Mouse (Mus musculus): ENCODE results near the gene Ipo13. TPM values are rescaled to one million over a fixed set of nuclear protein-coding genes. Genes with fewer than 3 reads are reported as not detected.

Gene Ipo13
- total and polyA plus RNA-seq, 2 experiments from 2014 or later = 23.5 to 31.8 TPM

DNA sequence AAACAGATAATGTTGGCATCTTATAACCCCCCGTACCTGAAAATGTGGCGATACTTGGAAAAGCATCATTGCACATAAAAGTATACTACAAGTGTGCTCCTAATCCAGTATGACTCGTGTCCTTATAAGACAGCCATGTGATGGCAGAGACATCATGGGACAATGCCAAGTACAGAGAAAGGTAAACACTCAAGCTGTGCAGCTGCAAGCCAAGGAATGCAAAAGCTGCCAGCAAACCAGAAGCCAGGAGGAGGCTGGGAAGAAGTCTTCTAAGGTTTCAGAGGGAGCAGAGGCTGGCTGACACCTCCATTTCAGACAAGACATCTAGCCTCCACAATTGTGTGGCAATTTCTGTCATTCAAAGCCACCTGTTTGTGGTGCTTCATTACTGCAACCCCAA is 8.6 kb downstream of the Ipo13 start:
- no peak for DNase-seq (ENCODE audit: low spot score)
- Histone ChIP-seq H3K4me3 (ENCODE audit: low read depth, low read length) (no peak overlapping the region), H3K9ac (replicated peaks; ENCODE audit: low read depth, low read length) (no peak overlapping the region), H3K27me3 (ENCODE audit: control insufficient read depth, insufficient read depth, low read length) (no peaks in the 10 kb centered on the region), H3K27ac (ENCODE audit: low read depth) (no peak overlapping the region), H3K9me3 (replicated peaks; ENCODE audit: control insufficient read depth, low read length) (no peaks in the 10 kb centered on the region), H3K36me3 (replicated peaks; ENCODE audit: control insufficient read depth, insufficient read depth, low read length) (peaks cover 52% of the 10 kb centered on the region), H3K4me2 (ENCODE audit: low read depth, low read length) (no peak overlapping the region), H3K4me1 (ENCODE audit: control insufficient read depth, insufficient read depth) (peaks cover 13% of the 10 kb centered on the region; the same call in 1 of the 2 replicates)
- WGBS = 80% methylated on average over 3 of the region's 3 CpGs
- ATAC-seq (ENCODE audit: insufficient read depth, low read depth) = no peak
- TF ChIP-seq CTCF (IDR thresholded peaks at IDR 0.05; ENCODE audit: low read depth) (no peak), EP300 (IDR thresholded peaks at IDR 0.05; ENCODE audit: low read depth) (no peak)

- Histone ChIP-seq H3K4me3 (ENCODE audit: low read depth, low read length) (no peak overlapping the region), H3K36me3 (replicated peaks; ENCODE audit: control insufficient read depth, insufficient read depth, low read length) (peaks cover 59% of the 10 kb centered on the region), H3K4me1 (ENCODE audit: control insufficient read depth, insufficient read depth) (peaks cover 11% of the 10 kb centered on the region; the same call in 1 of the 2 replicates), H3K9ac (replicated peaks; ENCODE audit: low read depth, low read length) (no peak overlapping the region), H3K27me3 (ENCODE audit: control insufficient read depth, insufficient read depth, low read length) (no peaks in the 10 kb centered on the region), H3K9me3 (replicated peaks; ENCODE audit: control insufficient read depth, low read length) (no peaks in the 10 kb centered on the region), H3K27ac (ENCODE audit: low read depth) (no peak overlapping the region), H3K4me2 (ENCODE audit: low read depth, low read length) (no peak overlapping the region)
- TF ChIP-seq CTCF (IDR thresholded peaks at IDR 0.05; ENCODE audit: low read depth) = no peak
- TF ChIP-seq EP300 (IDR thresholded peaks at IDR 0.05; ENCODE audit: low read depth) = no peak
- ATAC-seq (ENCODE audit: insufficient read depth, low read depth) = no peak
- 87% methylated on average over 8 of the region's 8 CpGs for WGBS
- no peak for DNase-seq (ENCODE audit: low spot score)
These were observed 10.0 kb downstream of the Ipo13 start for GRCm38 (mm10) chr4:117904761-117905160.

DNA sequence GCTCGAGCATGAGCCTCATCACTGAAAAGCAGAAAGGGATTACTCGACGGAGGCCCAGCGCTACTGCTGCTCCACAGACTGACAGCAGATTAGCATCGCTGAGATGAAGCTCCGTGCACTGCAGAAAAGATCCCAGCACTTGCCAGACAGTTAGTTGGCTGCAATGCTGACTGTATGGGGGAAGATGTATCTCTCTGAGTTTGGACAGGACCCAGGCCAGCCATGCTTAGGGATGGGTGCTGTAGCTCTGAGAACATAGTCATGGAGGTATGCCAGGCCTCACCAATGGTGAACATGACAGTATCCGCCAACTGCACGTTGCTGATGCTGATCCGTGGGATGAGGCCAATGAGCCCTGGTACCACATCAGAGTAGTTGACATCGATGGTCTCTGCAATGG is 10.7 kb downstream of the Ipo13 start:
- H3K36me3 ChIP-seq (replicated peaks; ENCODE audit: control insufficient read depth, insufficient read depth, low read length) = peaks cover 66% of the 10 kb centered on the region
- H3K4me2 ChIP-seq (ENCODE audit: low read depth, low read length) = no peak overlapping the region
- DNase-seq (ENCODE audit: low spot score) (no peak), ATAC-seq (ENCODE audit: insufficient read depth, low read depth) (no peak)
- 91% methylated on average over 10 of the region's 10 CpGs for WGBS
- peaks cover 4% of the 10 kb centered on the region; the same call in 1 of the 2 replicates for H3K4me1 ChIP-seq (ENCODE audit: control insufficient read depth, insufficient read depth)
- H3K27me3 ChIP-seq (ENCODE audit: control insufficient read depth, insufficient read depth, low read length) = no peaks in the 10 kb centered on the region
- H3K9ac ChIP-seq (replicated peaks; ENCODE audit: low read depth, low read length) = no peak overlapping the region
- H3K27ac ChIP-seq (ENCODE audit: low read depth) = no peak overlapping the region
- no peak overlapping the region for H3K4me3 ChIP-seq (ENCODE audit: low read depth, low read length)
- H3K9me3 ChIP-seq (replicated peaks; ENCODE audit: control insufficient read depth, low read length) = no peaks in the 10 kb centered on the region
- TF ChIP-seq EP300 (IDR thresholded peaks at IDR 0.05; ENCODE audit: low read depth) = no peak
- no peak for TF ChIP-seq CTCF (IDR thresholded peaks at IDR 0.05; ENCODE audit: low read depth)

DNA sequence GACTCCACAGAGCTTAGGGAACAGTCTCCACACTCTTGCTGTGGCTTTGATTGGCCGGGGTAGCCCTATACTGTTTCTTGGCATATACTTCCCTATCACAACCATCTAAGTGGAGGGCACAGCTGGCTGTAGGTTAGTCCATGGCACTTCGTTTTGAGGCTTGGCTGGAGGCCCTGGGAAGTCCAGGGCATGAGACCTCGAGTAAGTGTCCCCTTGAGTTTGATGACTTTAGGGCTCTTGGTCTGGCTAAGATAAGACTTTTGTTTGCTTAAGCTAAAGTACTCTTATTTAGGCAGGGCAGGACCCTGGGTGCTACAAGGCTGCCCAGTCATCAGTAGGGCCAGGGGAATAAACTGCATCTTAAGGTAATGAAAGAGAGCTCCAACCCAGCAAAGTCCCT is 16.7 kb downstream of the Ipo13 start:
- no peak overlapping the region for H3K27ac ChIP-seq (ENCODE audit: low read depth)

DNA sequence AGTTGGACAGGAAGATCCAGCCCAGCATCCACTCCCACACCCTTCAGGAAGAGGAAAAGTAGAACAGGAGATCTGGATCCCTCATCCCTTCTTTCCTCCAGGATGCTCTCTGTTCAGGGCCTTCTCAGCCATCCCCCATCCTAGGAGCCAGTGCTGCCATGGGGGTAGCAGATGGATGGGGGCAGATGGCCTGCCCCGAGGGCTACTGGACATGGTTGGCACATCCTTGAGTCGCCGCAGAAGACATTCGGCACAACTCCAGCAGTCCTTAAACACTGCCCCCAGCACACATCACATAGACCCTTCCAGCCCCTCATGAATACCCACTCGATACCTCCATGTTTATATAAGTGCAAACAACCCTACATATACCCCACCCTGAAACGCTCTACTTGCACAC is 18.8 kb downstream of the Ipo13 start:
- Histone ChIP-seq H3K9me3 (replicated peaks; ENCODE audit: control insufficient read depth, low read length) (no peaks in the 10 kb centered on the region), H3K27me3 (ENCODE audit: control insufficient read depth, insufficient read depth, low read length) (no peaks in the 10 kb centered on the region), H3K4me3 (ENCODE audit: low read depth, low read length) (no peak overlapping the region), H3K4me2 (ENCODE audit: low read depth, low read length) (no peak overlapping the region), H3K4me1 (ENCODE audit: control insufficient read depth, insufficient read depth) (peaks cover 4% of the 10 kb centered on the region; the same call in 1 of the 2 replicates), H3K36me3 (replicated peaks; ENCODE audit: control insufficient read depth, insufficient read depth, low read length) (peaks cover 62% of the 10 kb centered on the region), H3K9ac (replicated peaks; ENCODE audit: low read depth, low read length) (no peak overlapping the region), H3K27ac (ENCODE audit: low read depth) (no peak overlapping the region)
- no peak for DNase-seq (ENCODE audit: low spot score)
- no peak for ATAC-seq (ENCODE audit: insufficient read depth, low read depth)
- 94% methylated on average over 6 of the region's 6 CpGs for WGBS
- TF ChIP-seq CTCF (IDR thresholded peaks at IDR 0.05; ENCODE audit: low read depth) (no peak), EP300 (IDR thresholded peaks at IDR 0.05; ENCODE audit: low read depth) (no peak)

More for the DNA sequence above, 16.7 kb downstream of the Ipo13 start:
- TF ChIP-seq CTCF (IDR thresholded peaks at IDR 0.05; ENCODE audit: low read depth) (no peak), EP300 (IDR thresholded peaks at IDR 0.05; ENCODE audit: low read depth) (no peak)
- Histone ChIP-seq H3K4me1 (ENCODE audit: control insufficient read depth, insufficient read depth) (no peaks in the 10 kb centered on the region), H3K4me2 (ENCODE audit: low read depth, low read length) (no peak overlapping the region), H3K27me3 (ENCODE audit: control insufficient read depth, insufficient read depth, low read length) (no peaks in the 10 kb centered on the region), H3K4me3 (ENCODE audit: low read depth, low read length) (no peak overlapping the region), H3K9ac (replicated peaks; ENCODE audit: low read depth, low read length) (no peak overlapping the region), H3K36me3 (replicated peaks; ENCODE audit: control insufficient read depth, insufficient read depth, low read length) (peaks cover 83% of the 10 kb centered on the region), H3K9me3 (replicated peaks; ENCODE audit: control insufficient read depth, low read length) (no peaks in the 10 kb centered on the region)
- DNase-seq (ENCODE audit: low spot score) (no peak), ATAC-seq (ENCODE audit: insufficient read depth, low read depth) (no peak)
- WGBS = 71% methylated on average over 3 of the region's 3 CpGs

GRCm38 (mm10) chr4:117895339-117895738 is 19.5 kb downstream of the Ipo13 start:
- whole genome bisulfite sequencing = 84% methylated on average over 7 of the region's 7 CpGs
- no peaks in the 10 kb centered on the region for H3K9me3 ChIP-seq (replicated peaks; ENCODE audit: control insufficient read depth, low read length)
- no peaks in the 10 kb centered on the region for H3K27me3 ChIP-seq (ENCODE audit: control insufficient read depth, insufficient read depth, low read length)
- H3K27ac ChIP-seq (ENCODE audit: low read depth) = no peak overlapping the region
- no peak overlapping the region for H3K4me3 ChIP-seq (ENCODE audit: low read depth, low read length)
- DNase-seq (ENCODE audit: low spot score) (no peak), ATAC-seq (ENCODE audit: insufficient read depth, low read depth) (no peak)
- peaks cover 4% of the 10 kb centered on the region; the same call in 1 of the 2 replicates for H3K4me1 ChIP-seq (ENCODE audit: control insufficient read depth, insufficient read depth)
- H3K4me2 ChIP-seq (ENCODE audit: low read depth, low read length) = no peak overlapping the region
- H3K36me3 ChIP-seq (replicated peaks; ENCODE audit: control insufficient read depth, insufficient read depth, low read length) = peaks cover 55% of the 10 kb centered on the region
- TF ChIP-seq CTCF (IDR thresholded peaks at IDR 0.05; ENCODE audit: low read depth) = no peak
- no peak for TF ChIP-seq EP300 (IDR thresholded peaks at IDR 0.05; ENCODE audit: low read depth)
- no peak overlapping the region for H3K9ac ChIP-seq (replicated peaks; ENCODE audit: low read depth, low read length)

Measured in heart, postnatal 0 days (tissue).